Mouse (Mus musculus) small intestine, adult 10 weeks (tissue): ENCODE results near the gene Uba5. TPM values are rescaled to one million over a fixed set of nuclear protein-coding genes. Genes with fewer than 3 reads are reported as not detected.

Experiments used
- polyA plus RNA-seq: library from polyadenylated mRNA; stranded (reverse); fragments of 350-450 nt; fragmentation: Illumina TruSeq; extraction: RNeasy Lipid Tissue Mini Kit (QIAGEN cat#74804); gene quantifications from one replicate; pipeline ENCODE4 v1.2.3, GENCODE M21; 2014; ENCODE audit warnings: low replicate concordance

Uba5 gene
- 56.1 TPM for polyA plus RNA-seq

DNA sequence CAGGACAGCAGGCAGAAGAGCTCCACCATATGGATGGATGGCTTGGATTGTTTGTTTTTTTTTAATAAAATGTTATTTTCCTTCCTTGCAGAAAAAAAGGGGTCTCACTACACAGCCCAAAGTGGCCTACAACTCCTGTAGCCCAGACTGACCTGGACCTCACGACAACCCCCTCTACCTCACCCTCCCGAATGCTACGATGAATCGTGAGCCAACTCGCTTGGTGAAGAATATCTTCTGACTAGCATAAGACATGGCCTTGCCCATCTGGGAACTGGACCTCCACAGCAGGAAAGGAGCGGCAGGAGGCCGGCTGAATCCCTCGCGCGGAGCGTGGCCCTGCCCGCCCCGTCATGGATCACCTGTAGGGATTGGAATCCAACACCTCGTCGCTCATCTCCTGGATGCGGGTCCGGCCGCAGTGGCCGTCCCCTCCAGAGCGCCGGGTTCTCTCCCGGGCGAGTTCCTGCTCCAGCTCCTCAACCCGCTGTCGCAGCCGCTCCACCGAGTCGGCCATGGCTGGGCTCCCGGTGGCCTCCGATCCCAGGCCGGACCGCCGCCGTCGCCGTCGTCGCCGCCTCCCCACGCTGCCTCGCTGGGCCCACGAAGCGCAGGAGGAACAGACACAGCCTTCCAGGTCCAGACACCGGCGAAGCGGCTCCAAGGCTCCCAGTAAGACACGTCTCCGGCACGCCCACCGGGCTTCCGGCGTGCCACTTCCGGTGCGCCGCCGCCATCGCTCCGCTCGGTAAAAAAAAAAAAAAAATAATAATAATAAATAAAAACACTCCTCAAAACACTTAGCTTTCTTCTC, at the start of gene Uba5:
Gene Uba5 (minus strand): TSS at position 705 of the 814 bp plus-strand sequence.

DNA sequence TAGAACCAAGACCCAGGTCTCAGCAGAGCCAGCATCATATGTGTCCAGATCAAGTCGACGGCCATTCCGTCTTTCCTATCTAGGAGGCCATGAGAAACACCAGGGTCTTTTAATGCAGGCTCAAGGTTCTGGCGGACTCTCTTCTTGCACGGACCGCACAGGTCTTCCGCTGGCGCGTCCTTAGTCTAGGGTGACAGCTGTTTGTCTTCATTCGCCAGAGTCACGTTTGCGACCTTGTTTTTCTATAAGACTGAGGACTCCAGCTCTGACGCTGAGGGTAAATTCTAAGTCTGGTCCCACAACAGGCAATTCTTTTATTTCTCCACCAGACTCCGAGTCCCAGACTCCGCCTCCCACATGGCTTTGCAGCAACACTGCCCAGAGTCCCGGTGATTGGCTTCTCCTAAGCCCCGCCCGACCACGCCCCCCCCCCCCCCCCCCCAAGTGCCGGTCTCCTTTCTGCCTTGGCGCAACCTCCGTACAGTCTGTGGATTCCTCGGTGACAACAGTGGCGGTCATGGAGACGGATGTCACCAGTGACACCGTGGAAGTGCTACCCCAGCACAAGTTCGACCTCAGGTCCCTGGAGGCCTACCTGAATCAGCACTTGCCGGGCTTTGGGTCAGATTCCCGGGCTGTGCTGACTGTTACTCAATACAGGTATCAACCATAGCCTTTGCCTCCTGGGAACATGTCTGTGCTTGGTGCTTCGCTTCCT, 469 bp upstream of the Uba5 start, which contains the start of gene Acad11:
Gene Acad11 (plus strand): TSS at position 134 of the 718 bp plus-strand sequence.

DNA sequence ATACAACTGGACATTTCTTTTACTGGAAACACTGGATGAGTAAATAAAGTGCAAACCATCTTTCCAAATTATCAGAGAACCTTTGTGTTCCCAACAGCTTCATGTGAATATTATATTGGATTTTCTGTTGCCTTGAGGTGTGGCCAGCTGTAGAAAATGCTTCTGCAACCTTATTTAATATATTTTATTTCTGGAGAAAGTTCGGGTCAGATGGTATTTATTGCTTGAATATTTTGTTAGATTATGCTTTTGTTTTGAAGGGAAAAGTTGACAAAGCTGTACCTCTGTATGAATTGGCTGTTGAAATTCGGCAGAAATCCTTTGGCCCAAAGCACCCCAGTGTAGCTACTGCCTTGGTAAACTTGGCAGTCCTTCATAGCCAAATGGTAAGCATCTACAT, 22.6 kb downstream of the Uba5 start, which contains the start of gene Gm28305:
Gene Gm28305 (plus strand): TSS at position 301 of the 400 bp plus-strand sequence.

DNA sequence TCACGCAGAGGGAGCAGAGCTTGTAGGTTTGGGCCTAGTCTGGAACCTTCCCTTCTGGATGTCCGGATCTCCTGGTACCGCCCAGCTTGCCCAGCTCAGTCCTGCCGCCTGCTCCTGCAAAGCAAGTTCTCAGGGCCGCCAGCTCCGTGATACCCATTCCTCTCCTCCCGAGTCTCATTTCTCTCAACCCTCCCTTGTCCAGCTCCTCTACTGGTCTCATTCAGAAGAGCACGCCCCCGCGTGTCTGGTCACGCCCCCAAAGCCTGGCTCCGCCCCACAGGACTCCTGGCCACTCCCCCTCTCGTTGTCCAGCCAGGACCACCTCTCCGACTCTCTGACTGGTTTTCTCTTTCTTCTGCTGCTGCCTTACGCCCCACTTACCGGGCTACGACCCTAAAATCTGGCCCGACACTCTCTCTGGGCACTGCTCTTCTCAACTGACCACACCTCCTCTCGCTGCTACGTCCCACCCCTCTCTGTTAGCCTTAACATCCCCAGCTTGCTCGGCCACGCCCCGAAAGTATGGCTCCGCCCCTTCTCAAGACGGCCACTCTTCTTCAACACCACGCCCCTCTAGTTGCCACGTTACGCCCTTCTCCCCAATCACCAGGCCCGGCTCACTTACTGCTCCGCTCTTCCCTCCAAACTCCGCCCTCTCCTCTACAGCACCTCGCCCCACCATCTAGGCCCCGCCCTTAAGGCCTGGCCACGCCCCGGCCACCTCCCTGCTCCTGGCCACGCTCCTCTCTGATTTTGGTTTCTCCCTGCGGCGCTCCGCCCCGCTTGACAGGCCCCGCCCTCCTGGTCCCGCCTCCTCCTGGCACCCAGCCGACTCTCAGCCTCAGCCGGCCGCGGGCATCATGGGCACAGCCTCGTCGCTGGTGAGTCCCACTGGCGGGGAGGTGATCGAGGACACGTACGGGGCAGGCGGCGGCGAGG, 60.7 kb downstream of the Uba5 start, which contains the start of gene Nphp3:
Gene Nphp3 (plus strand): TSS at position 624 of the 939 bp plus-strand sequence.

Other genes starting within 250 kb of the Uba5 start
- gene Nphp3, start 60.6 kb downstream of the Uba5 start, polyA plus RNA-seq: 3.2 TPM
- not detected for gene Gm28305, start 22.5 kb downstream of the Uba5 start, polyA plus RNA-seq
- gene Acad11, start 243 bp upstream of the Uba5 start, polyA plus RNA-seq: 250 TPM
- 7.5 TPM for gene Ackr4, start 63.8 kb upstream of the Uba5 start, polyA plus RNA-seq
- 79.3 TPM for gene Dnajc13, start 199.8 kb upstream of the Uba5 start, polyA plus RNA-seq